Mouse (Mus musculus): ENCODE measurements around the gene St6gal1.

The St6gal1 gene

GRCm38 (mm10) chr16:23249285-23249684 lies 24.7 kb downstream of the St6gal1 start:
- in situ Hi-C loops (cut with MboI, MseI) = no loop called here

GRCm38 (mm10) chr16:23249762-23250161 lies 25.2 kb downstream of the St6gal1 start:
- in situ Hi-C loops (cut with MboI, MseI) = no loop called here

- in situ Hi-C loops (cut with MboI, MseI) = no loop called here
These were observed 26.3 kb downstream of the St6gal1 start for GRCm38 (mm10) chr16:23250556-23251444.

DNA sequence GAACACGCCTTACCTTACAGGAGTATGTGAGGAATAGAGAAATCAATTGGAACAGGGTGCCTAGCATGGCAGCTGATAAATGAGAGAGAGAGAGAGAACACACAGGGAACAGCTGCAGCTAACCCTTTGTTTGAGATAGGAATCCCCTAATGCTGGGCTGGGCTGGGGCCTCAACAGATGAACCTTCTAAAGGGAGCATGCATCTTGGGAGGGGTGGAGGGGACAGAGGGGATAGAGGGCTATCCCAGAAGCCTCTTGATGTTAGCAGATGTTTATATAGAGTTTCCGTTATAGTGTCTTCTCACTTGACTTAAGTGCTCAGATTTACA lies 26.9 kb downstream of the St6gal1 start:
- in situ Hi-C loops (cut with MboI, MseI) = no loop called here

DNA sequence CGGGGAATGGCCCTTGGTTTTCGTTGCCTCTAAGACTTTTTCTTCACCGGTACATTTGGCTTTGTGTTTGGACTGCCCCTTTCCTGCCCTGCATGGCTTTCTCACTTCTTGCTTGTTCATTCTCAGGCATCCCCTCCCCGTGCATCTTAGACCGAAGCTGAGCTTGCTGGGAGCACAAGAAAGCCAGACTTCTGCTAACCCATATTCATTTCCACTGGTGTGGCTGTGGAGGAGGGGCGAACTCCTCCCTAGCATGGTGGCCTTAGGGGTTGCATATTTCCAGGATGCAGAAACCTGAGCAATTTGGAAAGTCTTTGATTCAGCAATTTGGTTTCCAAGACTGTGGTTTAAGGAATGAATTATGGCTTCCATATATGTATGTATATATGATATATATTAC lies 29.1 kb downstream of the St6gal1 start:
- in situ Hi-C loops (cut with MboI, MseI) = no loop called here

DNA sequence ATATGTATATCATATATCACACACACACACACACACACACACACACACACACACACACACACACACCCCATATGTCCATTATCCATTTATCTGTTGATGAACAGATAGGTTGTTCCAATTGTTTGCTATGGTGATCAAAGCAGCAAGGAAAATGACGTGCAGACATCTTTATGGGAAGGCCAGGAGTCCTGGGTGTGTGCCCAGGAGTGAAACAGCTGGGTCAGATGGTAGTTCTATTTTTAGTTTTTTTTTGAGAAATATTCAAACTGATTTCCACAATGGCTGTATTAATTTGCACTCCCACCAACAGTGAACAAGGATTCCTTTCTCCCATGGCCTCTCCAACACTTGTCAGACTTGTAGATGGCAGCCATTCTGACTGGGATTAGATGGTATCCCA lies 29.5 kb downstream of the St6gal1 start:
- in situ Hi-C loops (cut with MboI, MseI) = no loop called here

GRCm38 (mm10) chr16:23256638-23257037 lies 32.1 kb downstream of the St6gal1 start:
- in situ Hi-C loops (cut with MboI, MseI) = no loop called here

DNA sequence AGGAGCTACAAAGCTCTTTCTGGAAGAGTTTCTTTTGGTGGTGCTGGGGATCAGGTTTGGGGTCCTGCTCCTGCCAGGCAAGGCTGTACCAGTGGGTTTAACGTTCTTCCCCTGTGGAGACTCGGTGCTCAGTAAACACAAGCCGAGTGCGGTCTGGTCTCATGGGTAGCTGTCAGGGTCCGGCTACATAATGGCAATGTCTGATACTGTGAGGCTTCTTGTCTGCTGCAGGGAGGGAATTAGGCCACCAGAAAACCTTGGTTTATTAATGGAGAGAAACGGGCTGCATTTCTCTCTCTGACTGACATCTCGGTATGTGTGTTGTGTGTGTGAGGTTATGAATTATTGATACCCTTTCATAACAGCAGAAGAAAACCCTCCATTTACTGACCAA lies 33.9 kb downstream of the St6gal1 start:
- in situ Hi-C loops (cut with MboI, MseI) = no loop called here

GRCm38 (mm10) chr16:23258823-23259457 lies 34.4 kb downstream of the St6gal1 start:
- in situ Hi-C loops (cut with MboI, MseI) = no loop called here

DNA sequence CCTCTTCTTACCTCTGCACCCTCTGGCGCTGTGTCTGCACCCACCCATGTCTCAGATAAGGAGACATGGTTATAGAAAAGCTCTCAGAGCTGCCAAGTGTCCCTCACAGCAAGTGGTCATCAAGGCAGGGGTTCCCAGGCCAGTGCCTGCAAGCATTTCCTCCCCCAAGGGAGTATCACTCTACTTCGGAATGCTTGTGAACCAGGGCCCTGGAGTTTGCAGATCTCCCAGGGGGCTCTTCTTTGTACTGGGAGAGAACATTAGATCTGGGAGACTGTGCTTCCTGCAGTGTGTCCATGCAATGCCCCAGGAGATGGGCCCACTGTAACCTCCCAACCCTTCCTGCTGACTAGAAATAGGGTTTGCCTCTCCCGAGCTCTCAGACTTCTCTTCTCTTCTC lies 35.0 kb downstream of the St6gal1 start:
- in situ Hi-C loops (cut with MboI, MseI) = no loop called here

GRCm38 (mm10) chr16:23262131-23262768 lies 37.7 kb downstream of the St6gal1 start:
- in situ Hi-C loops (cut with MboI, MseI) = no loop called here

- in situ Hi-C loops (cut with MboI, MseI) = no loop called here
These were observed 38.3 kb downstream of the St6gal1 start for GRCm38 (mm10) chr16:23262846-23263245.

DNA sequence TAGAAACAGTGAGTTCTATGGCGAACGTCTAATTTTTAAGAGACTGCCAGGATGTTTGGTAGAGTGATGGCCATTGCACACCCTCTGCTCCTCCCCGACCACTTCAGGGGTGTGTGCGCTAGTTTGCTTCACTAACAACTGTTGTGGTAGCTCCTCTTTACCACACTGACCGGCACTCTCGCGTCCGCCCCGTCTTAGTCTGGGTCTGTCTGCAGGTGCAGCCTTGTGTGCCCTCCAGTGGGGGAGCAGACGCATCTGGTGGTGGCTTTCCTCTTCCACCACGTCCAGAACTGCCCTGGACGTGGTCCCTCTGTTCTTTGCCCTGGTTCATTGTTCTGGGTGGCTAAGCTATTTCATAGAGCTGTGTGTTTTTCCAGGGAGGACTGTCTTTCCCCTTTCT lies 40.5 kb downstream of the St6gal1 start:
- in situ Hi-C loops (cut with MboI, MseI) = no loop called here

GRCm38 (mm10) chr16:23265481-23265880 lies 40.9 kb downstream of the St6gal1 start:
- in situ Hi-C loops (cut with MboI, MseI) = no loop called here

GRCm38 (mm10) chr16:23266293-23266692 lies 41.8 kb downstream of the St6gal1 start:
- in situ Hi-C loops (cut with MboI, MseI) = no loop called here

- in situ Hi-C loops (cut with MboI, MseI) = no loop called here
These were observed 42.4 kb downstream of the St6gal1 start for GRCm38 (mm10) chr16:23266896-23267295.

- in situ Hi-C loops (cut with MboI, MseI) = no loop called here
These were observed 43.7 kb downstream of the St6gal1 start for GRCm38 (mm10) chr16:23268231-23268630.

DNA sequence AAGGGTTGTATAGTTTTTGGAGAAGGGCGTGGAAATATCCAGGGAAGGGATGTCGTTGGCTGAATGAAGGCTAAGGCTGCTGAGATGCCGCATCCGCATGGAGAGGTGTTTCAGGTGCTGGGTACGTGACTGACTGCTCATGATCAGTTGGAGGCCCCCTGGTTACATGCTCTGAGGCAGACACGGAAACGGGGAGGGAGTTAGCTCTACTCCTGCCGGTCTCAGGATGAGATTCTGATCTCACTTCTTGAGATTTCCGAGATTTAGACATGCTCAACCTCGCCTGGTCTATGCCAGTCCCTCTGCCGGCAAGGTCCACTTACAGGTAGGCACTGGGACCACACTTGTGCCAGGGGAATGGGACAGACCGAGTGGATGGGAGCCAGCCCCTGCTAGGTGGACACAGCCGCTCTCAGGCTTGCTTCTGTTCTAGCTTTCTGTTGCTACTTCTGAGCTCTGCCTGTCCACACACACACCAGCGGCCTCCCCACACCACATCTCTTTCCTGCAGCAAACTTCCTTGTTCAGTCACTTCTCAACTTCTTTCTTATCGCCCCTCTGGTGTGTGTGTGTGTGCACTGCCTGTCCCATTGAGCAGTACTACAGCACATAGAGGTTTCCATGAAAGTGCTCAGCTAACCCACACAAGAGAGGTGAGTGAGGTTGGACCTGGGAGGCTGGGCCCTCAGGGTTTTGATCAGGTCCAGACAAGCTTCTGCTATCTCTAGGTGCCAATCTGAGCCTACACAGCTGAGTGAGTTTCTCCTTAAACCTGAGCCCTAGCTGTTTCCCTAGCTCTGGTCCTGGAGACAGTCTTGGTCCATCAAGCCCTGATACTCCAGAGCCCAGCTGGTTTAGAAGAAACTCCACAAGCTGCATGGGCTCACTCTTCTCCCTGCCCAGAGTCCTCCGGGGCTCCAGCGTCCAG lies 44.8 kb downstream of the St6gal1 start:
- in situ Hi-C loops (cut with MboI, MseI) = no loop called here

DNA sequence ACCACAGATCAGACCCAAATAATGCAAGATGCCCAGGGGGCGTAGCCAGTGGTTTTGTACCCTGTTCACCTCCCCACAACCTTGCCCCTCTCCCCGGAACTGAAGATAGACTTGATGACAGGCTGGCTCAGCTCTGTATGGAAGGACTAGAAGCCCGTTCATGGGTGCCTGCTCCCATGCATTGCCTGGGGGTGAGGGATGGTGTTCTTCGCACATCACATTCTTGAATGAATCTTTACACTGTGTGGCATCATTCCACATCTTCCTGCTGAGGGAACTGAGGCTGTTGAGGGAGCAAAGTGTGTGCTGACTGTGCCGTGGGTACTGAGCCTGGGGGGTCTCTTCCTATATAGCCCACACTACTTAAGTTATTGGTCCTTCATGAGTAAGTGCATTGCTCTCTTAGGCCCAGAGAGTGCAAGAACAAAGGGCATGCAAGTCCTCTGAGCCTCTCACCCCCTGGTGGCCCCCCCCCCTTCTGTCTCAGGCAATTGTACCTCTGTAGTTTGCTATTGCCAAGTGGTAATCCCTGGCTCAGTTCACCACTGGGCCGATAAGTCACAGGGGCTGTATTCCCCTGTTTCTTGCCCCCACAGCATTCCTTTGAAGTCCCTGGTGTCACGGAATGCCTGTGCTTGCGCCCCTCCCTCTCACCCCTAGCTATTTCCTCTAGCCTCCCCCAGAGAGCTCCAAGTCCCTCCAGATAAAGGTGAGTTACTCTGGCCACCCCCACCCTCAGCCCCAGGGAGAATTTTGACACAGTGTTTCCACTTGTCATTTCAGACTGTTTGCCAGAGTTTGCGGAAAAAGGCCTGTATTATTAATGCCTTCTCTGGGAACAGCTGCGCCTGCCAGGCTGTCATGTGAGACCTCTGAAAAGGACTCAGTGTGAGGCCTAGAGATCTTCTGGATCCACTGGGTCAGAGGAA lies 45.7 kb downstream of the St6gal1 start:
- in situ Hi-C loops (cut with MboI, MseI) = loop anchor here (5.0 kb wide), 2 partner anchors 93 to 902 kb away; no protein-coding TSS in a partner anchor

- in situ Hi-C loops (cut with MboI, MseI) = loop anchor here (5.0 kb wide), 2 partner anchors 94 to 901 kb away; no protein-coding TSS in a partner anchor
These were observed 46.3 kb downstream of the St6gal1 start for GRCm38 (mm10) chr16:23270913-23271253.
